Mouse (Mus musculus) E14TG2a.4 (cell line): Measurements from ENCODE around the gene Synm.

Source experiments
- CTCF ChIP-seq: conservative IDR thresholded peaks from 2 replicates; pipeline ENCODE4 v1.5.1; 2014; ENCODE audit warnings: low read length
- POU5F1 ChIP-seq: IDR thresholded peaks from 2 replicates; pipeline ENCODE4 v1.6.1; 2014; ENCODE audit warnings: low read length, borderline replicate concordance

DNA sequence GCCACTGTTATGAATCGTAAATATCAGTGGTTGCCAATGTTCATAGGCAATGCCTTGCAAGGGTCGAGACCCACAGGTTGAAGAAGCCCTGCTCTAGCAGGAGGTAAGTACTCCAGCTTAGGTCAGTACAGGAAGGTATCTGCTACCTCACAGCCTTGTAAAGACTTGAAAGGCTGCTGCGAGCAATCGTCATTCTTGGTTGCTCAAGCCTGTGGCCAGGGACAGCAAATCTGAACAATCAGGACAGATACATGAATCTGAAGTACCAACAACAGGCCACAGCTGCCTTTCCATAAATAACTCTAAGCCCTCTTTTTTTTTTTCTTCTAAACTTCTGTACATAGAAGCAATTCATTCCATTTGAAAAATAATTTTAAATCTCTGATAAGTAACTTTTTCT lies 27.3 kb downstream of the Synm start:
- TF ChIP-seq CTCF, result no peak
- TF ChIP-seq POU5F1, result no peak
